Mouse (Mus musculus): ENCODE measurements around the gene Rnf5. TPM values are rescaled to one million over a fixed set of nuclear protein-coding genes. Genes with fewer than 3 reads are reported as not detected.
A peak's percentile ranks its signal among the peaks of the same experiment; 100 is the strongest.

Rnf5 gene
- polyA plus RNA-seq, 1 experiment from 2014 or later, result 296 TPM

GRCm38 (mm10) chr17:34604061-34604508 is 595 bp upstream of the Rnf5 start, which contains the start of gene Agpat1:
TSS of gene Agpat1 (plus strand) at chr17:34604262.
- Histone ChIP-seq H3K4me3 (ENCODE audit: low read length) (peak within 1 kb of the TSS; percentile 65), H3K27ac (ENCODE audit: low read depth, low read length) (peak within 1 kb of the TSS; percentile 86), H3K36me3 (ENCODE audit: control insufficient read depth, insufficient read depth, low read length) (peaks cover 7% of the 10 kb centered on the region), H3K9ac (ENCODE audit: low read depth, low read length) (peak within 1 kb of the TSS; percentile 82), H3K4me1 (ENCODE audit: control insufficient read depth, insufficient read depth, low read depth, low read length) (peaks cover 36% of the 10 kb centered on the region), H3K4me2 (ENCODE audit: low read length) (peak within 1 kb of the TSS; percentile 91), H3K9me3 (ENCODE audit: control insufficient read depth, low read length) (no peaks in the 10 kb centered on the region), H3K27me3 (replicated peaks; ENCODE audit: control insufficient read depth, insufficient read depth, low read length) (no peaks in the 10 kb centered on the region)
- ATAC-seq, result peak; percentile 90
- 0% methylated on average over 33 of the region's 35 CpGs for WGBS

DNA sequence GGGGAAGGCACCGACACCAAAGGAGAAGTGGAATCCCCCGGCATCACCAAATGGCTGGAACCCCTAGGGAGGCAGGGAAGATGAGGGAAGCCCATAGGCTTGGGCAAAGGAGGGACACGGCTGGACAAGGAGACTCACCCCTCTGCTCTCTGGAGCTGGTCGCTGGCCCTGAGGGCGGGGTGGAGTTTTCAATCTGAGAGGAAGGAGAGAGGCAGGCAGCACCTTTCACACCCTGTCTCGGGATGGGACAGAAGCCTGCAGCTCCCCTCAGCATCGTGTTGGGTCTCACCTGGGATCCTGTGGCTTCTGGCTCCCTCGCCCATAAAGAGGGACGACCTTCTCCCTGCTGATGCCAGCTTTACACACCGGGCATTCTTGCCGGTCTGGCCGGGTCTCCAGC is 1.7 kb downstream of the Rnf5 start:
- 89% methylated on average over 12 of the region's 12 CpGs for WGBS
- Histone ChIP-seq H3K9me3 (ENCODE audit: control insufficient read depth, low read length) (no peaks in the 10 kb centered on the region), H3K4me2 (ENCODE audit: low read length) (no peak overlapping the region), H3K27ac (ENCODE audit: low read depth, low read length) (no peak overlapping the region), H3K36me3 (ENCODE audit: control insufficient read depth, insufficient read depth, low read length) (peaks cover 7% of the 10 kb centered on the region), H3K27me3 (replicated peaks; ENCODE audit: control insufficient read depth, insufficient read depth, low read length) (no peaks in the 10 kb centered on the region), H3K4me3 (ENCODE audit: low read length) (0 out of 2 replicates have a peak overlapping the region, but pooled peaks have one; percentile 65), H3K4me1 (ENCODE audit: control insufficient read depth, insufficient read depth, low read depth, low read length) (peaks cover 20% of the 10 kb centered on the region), H3K9ac (ENCODE audit: low read depth, low read length) (peak overlapping the region; percentile 19; the same call in 1 of the 2 replicates)
- no peak for ATAC-seq

- Histone ChIP-seq H3K4me2 (ENCODE audit: low read length) (no peak overlapping the region), H3K9ac (ENCODE audit: low read depth, low read length) (no peak overlapping the region), H3K27me3 (replicated peaks; ENCODE audit: control insufficient read depth, insufficient read depth, low read length) (no peaks in the 10 kb centered on the region), H3K4me1 (ENCODE audit: control insufficient read depth, insufficient read depth, low read depth, low read length) (peaks cover 13% of the 10 kb centered on the region), H3K4me3 (ENCODE audit: low read length) (no peak overlapping the region), H3K36me3 (ENCODE audit: control insufficient read depth, insufficient read depth, low read length) (peaks cover 12% of the 10 kb centered on the region), H3K27ac (ENCODE audit: low read depth, low read length) (no peak overlapping the region), H3K9me3 (ENCODE audit: control insufficient read depth, low read length) (no peaks in the 10 kb centered on the region)
- WGBS, result 77% methylated on average over 9 of the region's 9 CpGs
- ATAC-seq, result no peak
These were observed 3.6 kb downstream of the Rnf5 start for GRCm38 (mm10) chr17:34599891-34600290.

GRCm38 (mm10) chr17:34597566-34598095 is 5.9 kb downstream of the Rnf5 start, which contains the start of gene Ager:
TSS of gene Ager (plus strand) at chr17:34597862.
- ATAC-seq, result no peak
- Histone ChIP-seq H3K27me3 (replicated peaks; ENCODE audit: control insufficient read depth, insufficient read depth, low read length) (no peaks in the 10 kb centered on the region), H3K9me3 (ENCODE audit: control insufficient read depth, low read length) (no peaks in the 10 kb centered on the region), H3K4me3 (ENCODE audit: low read length) (no peak within 1 kb of the TSS), H3K27ac (ENCODE audit: low read depth, low read length) (no peak within 1 kb of the TSS), H3K4me1 (ENCODE audit: control insufficient read depth, insufficient read depth, low read depth, low read length) (peaks cover 20% of the 10 kb centered on the region), H3K9ac (ENCODE audit: low read depth, low read length) (no peak within 1 kb of the TSS; the same call in 1 of the 2 replicates), H3K36me3 (ENCODE audit: control insufficient read depth, insufficient read depth, low read length) (peaks cover 12% of the 10 kb centered on the region), H3K4me2 (ENCODE audit: low read length) (no peak within 1 kb of the TSS)
- 22% methylated on average over 6 of the region's 6 CpGs for whole genome bisulfite sequencing

DNA sequence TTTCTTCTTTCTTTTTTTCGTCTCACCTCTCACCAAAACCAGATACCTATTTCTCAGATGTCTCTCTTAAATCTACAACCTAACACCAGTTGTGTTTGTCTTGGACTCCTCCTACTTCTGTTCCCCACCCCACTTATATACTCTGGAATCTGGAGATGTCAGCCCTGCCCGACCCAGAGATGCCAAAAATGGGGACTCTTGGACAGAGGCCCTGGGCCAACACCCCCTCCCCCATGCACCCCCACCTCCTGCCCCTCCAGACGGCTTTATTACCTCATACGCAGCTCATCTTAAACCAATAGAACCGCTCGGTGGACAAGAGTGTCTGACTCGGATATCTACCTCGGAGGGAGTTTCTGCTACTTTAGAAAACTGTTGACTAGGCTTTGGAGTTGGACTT is 7.4 kb downstream of the Rnf5 start:
- WGBS, result 82% methylated on average over 8 of the region's 8 CpGs
- Histone ChIP-seq H3K4me3 (ENCODE audit: low read length) (no peak overlapping the region), H3K9ac (ENCODE audit: low read depth, low read length) (no peak overlapping the region), H3K36me3 (ENCODE audit: control insufficient read depth, insufficient read depth, low read length) (peaks cover 12% of the 10 kb centered on the region), H3K4me2 (ENCODE audit: low read length) (no peak overlapping the region), H3K4me1 (ENCODE audit: control insufficient read depth, insufficient read depth, low read depth, low read length) (peaks cover 18% of the 10 kb centered on the region), H3K9me3 (ENCODE audit: control insufficient read depth, low read length) (no peaks in the 10 kb centered on the region), H3K27ac (ENCODE audit: low read depth, low read length) (no peak overlapping the region), H3K27me3 (replicated peaks; ENCODE audit: control insufficient read depth, insufficient read depth, low read length) (no peaks in the 10 kb centered on the region)
- no peak for ATAC-seq

- Histone ChIP-seq H3K4me2 (ENCODE audit: low read length) (peak overlapping the region; percentile 69), H3K4me3 (ENCODE audit: low read length) (peak overlapping the region; percentile 89), H3K27me3 (replicated peaks; ENCODE audit: control insufficient read depth, insufficient read depth, low read length) (no peaks in the 10 kb centered on the region), H3K36me3 (ENCODE audit: control insufficient read depth, insufficient read depth, low read length) (peaks cover 5% of the 10 kb centered on the region), H3K27ac (ENCODE audit: low read depth, low read length) (peak overlapping the region; percentile 99), H3K4me1 (ENCODE audit: control insufficient read depth, insufficient read depth, low read depth, low read length) (peaks cover 25% of the 10 kb centered on the region), H3K9me3 (ENCODE audit: control insufficient read depth, low read length) (no peaks in the 10 kb centered on the region), H3K9ac (ENCODE audit: low read depth, low read length) (peak overlapping the region; percentile 98)
- ATAC-seq, result 0 out of 2 replicates have a peak, but pooled peaks have one; percentile 1
- 42% methylated on average over 31 of the region's 34 CpGs for WGBS
These were observed 9.6 kb downstream of the Rnf5 start for GRCm38 (mm10) chr17:34593752-34594525.

GRCm38 (mm10) chr17:34592581-34593549 is 10.6 kb downstream of the Rnf5 start:
- Histone ChIP-seq H3K9me3 (ENCODE audit: control insufficient read depth, low read length) (no peaks in the 10 kb centered on the region), H3K4me3 (ENCODE audit: low read length) (peak overlapping the region; percentile 89), H3K27ac (ENCODE audit: low read depth, low read length) (peak overlapping the region; percentile 99), H3K27me3 (replicated peaks; ENCODE audit: control insufficient read depth, insufficient read depth, low read length) (no peaks in the 10 kb centered on the region), H3K36me3 (ENCODE audit: control insufficient read depth, insufficient read depth, low read length) (peaks cover 5% of the 10 kb centered on the region), H3K9ac (ENCODE audit: low read depth, low read length) (peak overlapping the region; percentile 98), H3K4me2 (ENCODE audit: low read length) (peak overlapping the region; percentile 69), H3K4me1 (ENCODE audit: control insufficient read depth, insufficient read depth, low read depth, low read length) (peaks cover 30% of the 10 kb centered on the region)
- 2% methylated on average over 29 of the region's 32 CpGs for WGBS
- peak; percentile 32 for ATAC-seq

GRCm38 (mm10) chr17:34591994-34592375 is 11.5 kb downstream of the Rnf5 start:
- Histone ChIP-seq H3K27me3 (replicated peaks; ENCODE audit: control insufficient read depth, insufficient read depth, low read length) (no peaks in the 10 kb centered on the region), H3K4me3 (ENCODE audit: low read length) (peak overlapping the region; percentile 89), H3K9me3 (ENCODE audit: control insufficient read depth, low read length) (no peaks in the 10 kb centered on the region), H3K9ac (ENCODE audit: low read depth, low read length) (peak overlapping the region; percentile 98), H3K36me3 (ENCODE audit: control insufficient read depth, insufficient read depth, low read length) (peaks cover 5% of the 10 kb centered on the region), H3K4me1 (ENCODE audit: control insufficient read depth, insufficient read depth, low read depth, low read length) (peaks cover 30% of the 10 kb centered on the region), H3K27ac (ENCODE audit: low read depth, low read length) (peak overlapping the region; percentile 99), H3K4me2 (ENCODE audit: low read length) (peak overlapping the region; percentile 69)
- WGBS, result under 1% methylated on average over 23 of the region's 35 CpGs
- peak; percentile 26; the same call in 1 of the 2 replicates for ATAC-seq
